Mouse (Mus musculus) embryonic facial prominence, embryonic 13.5 days (tissue): ENCODE measurements around the gene Zfp771. TPM values are rescaled to one million over a fixed set of nuclear protein-coding genes. Genes with fewer than 3 reads are reported as not detected.

Experiments
- ATAC-seq: fragments of 200-750 bp; cut with Nextera tagmentation; 2 replicates; pipeline ENCODE4 v1.8.0; 2017; ENCODE audit warnings: low read depth; ENCODE audit not compliant: insufficient number of reproducible peaks, insufficient read depth, low FRiP score, low TSS enrichment
- H3K27ac ChIP-seq: fragments of 300-500 bp; sonication (generic); 2 replicates; pipeline ENCODE4 v1.5.1; 2015; ENCODE audit warnings: moderate library complexity, mild to moderate bottlenecking, inconsistent platforms
- H3K27me3 ChIP-seq: fragments of 300-500 bp; sonication (generic); 2 replicates; pipeline ENCODE4 v1.6.1; 2015; ENCODE audit warnings: mild to moderate bottlenecking, inconsistent platforms
- H3K36me3 ChIP-seq: fragments of 300-500 bp; sonication (generic); 2 replicates; pipeline ENCODE4 v1.6.1; 2015; ENCODE audit warnings: mild to moderate bottlenecking, inconsistent platforms
- H3K4me1 ChIP-seq: fragments of 300-500 bp; sonication (generic); 2 replicates; pipeline ENCODE4 v1.6.1; 2015; ENCODE audit warnings: inconsistent platforms
- H3K4me2 ChIP-seq: fragments of 300-500 bp; sonication (generic); 2 replicates; pipeline ENCODE4 v1.6.1; 2015; ENCODE audit warnings: moderate library complexity, mild to moderate bottlenecking, inconsistent platforms
- H3K4me3 ChIP-seq: fragments of 300-500 bp; sonication (generic); 2 replicates; pipeline ENCODE4 v1.5.1; 2015; ENCODE audit warnings: mild to moderate bottlenecking, inconsistent platforms
- H3K9ac ChIP-seq: fragments of 300-500 bp; sonication (generic); 2 replicates; pipeline ENCODE4 v1.6.1; 2015; ENCODE audit warnings: mild to moderate bottlenecking, inconsistent platforms
- H3K9me3 ChIP-seq: fragments of 300-500 bp; sonication (generic); 2 replicates; pipeline ENCODE4 v1.6.1; 2016; ENCODE audit warnings: inconsistent platforms
- WGBS: fragments of 180-500 bp; shearing (Covaris S2); methylation state at CpG from one replicate; pipeline ENCODE4 v1.1.7; 2015; ENCODE audit warnings: mixed read lengths; 5-methylcytosine and 5-hydroxymethylcytosine counted together
- polyA plus RNA-seq: library from polyadenylated mRNA; unstranded; fragments of >200 nt; fragmentation: Nextera tagmentation; extraction: Ambion mirVana; gene quantifications from 2 replicates; pipeline ENCODE4 v1.2.1, GENCODE M21; 2015

The Zfp771 gene
- polyA plus RNA-seq, 1 experiment from 2014 or later, result 78.2 TPM

DNA sequence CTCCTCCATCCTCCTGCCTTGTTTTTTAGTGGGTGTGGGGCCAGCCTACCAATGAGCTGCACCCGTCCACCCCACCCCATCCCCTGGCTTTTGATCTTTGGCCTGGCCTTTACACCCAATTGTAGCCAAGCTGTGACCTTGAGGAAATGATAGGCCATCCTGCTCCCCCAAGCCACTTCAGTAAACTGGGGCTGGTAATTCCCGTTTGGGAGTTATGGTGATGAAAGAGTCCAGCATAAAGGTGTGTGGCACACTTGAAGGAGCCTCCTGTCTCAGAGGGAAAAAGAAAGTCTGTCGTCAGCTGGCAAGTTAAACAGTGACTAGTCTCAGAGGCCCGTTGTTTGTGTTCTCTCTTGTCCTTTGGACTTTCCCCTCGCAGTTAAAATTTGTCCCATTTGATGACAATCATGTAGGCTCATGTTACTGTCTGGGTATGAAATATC lies 32.5 kb downstream of the Zfp771 start:
- Histone ChIP-seq H3K27me3 (no peaks in the 10 kb centered on the region), H3K4me1 (peaks cover 14% of the 10 kb centered on the region), H3K9me3 (no peaks in the 10 kb centered on the region), H3K4me3 (no peak overlapping the region), H3K9ac (no peak overlapping the region), H3K4me2 (no peak overlapping the region), H3K36me3 (peaks cover 9% of the 10 kb centered on the region), H3K27ac (no peak overlapping the region)
- 59% methylated on average over 5 of the region's 5 CpGs for WGBS
- ATAC-seq, result no peak

DNA sequence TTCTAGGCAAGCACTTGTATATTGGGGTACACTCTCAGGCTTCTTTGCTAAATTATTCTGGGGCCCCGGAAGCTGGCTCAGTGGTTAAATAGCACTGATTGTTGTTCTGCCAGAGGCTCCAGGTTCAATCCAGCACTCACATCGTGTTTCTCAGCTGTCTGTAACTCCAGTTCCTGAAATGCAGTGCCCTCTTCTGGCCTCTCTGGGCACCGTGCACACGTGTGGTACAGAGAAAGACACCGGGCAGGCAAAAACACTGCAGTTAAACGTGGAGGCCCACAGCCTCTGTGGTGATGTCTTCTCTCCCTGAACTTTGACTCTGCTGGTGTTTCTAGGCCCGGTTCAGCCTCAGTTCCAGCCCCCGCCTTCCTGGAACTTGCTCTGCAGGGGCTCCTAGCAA lies 34.2 kb downstream of the Zfp771 start:
- no peaks in the 10 kb centered on the region for H3K27me3 ChIP-seq
- no peak overlapping the region for H3K27ac ChIP-seq
- H3K9me3 ChIP-seq, result no peaks in the 10 kb centered on the region
- no peak overlapping the region for H3K4me3 ChIP-seq
- no peak for ATAC-seq
- H3K36me3 ChIP-seq, result no peaks in the 10 kb centered on the region
- H3K9ac ChIP-seq, result no peak overlapping the region
- H3K4me2 ChIP-seq, result no peak overlapping the region
- 24% methylated on average over 8 of the region's 8 CpGs for WGBS
- 0 out of 2 replicates have a peak, but pooled peaks cover 3% of the 10 kb centered on the region for H3K4me1 ChIP-seq

DNA sequence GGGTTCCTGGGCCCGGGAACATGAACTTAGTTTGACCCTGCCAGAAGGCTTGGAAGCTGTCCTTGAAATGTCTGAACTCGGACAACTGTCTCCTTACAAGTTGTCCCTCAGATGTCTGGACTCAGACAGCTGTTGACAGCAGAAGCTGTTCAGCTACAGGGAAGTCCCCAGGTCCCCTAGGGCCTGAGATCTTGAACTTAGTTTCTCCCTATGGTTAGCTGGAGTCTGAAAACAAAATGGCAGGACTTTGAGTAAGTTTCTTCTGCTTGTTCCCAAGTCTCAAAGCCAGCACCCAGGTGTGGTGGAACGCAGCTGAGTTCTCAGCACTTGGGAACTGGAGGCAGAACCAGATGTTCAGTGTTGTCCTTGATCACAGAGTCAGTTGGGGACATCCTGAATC lies 36.0 kb downstream of the Zfp771 start:
- 71% methylated on average over 3 of the region's 3 CpGs for WGBS

DNA sequence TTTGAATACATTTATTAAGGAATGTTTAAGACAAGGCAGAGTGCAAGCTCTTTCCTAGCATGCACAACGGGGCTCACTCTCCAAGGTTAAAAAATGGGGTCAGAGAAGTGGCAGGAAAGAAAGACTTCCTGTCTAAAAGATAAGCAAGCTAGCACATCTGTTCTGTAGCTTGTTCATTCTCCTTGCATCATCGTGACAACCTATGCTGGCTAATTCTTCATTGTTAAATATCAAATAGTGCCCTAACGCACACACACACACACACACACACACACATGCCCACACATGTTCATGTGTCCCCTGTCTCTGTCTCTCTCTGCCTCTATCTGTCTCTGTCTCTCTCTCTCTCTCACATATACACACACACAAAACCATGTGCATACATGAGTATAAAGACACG lies 37.0 kb downstream of the Zfp771 start:
- no peaks in the 10 kb centered on the region for H3K9me3 ChIP-seq
- no peaks in the 10 kb centered on the region for H3K27me3 ChIP-seq
- H3K9ac ChIP-seq, result no peak overlapping the region
- H3K4me1 ChIP-seq, result no peaks in the 10 kb centered on the region
- no peaks in the 10 kb centered on the region for H3K36me3 ChIP-seq
- no peak overlapping the region for H3K27ac ChIP-seq
- WGBS, result 71% methylated on average over 4 of the region's 4 CpGs
- no peak for ATAC-seq
- no peak overlapping the region for H3K4me3 ChIP-seq
- H3K4me2 ChIP-seq, result no peak overlapping the region

More for the DNA sequence above, 36.0 kb downstream of the Zfp771 start:
- no peaks in the 10 kb centered on the region for H3K4me1 ChIP-seq
- no peaks in the 10 kb centered on the region for H3K9me3 ChIP-seq
- H3K9ac ChIP-seq, result no peak overlapping the region
- no peaks in the 10 kb centered on the region for H3K36me3 ChIP-seq
- no peaks in the 10 kb centered on the region for H3K27me3 ChIP-seq
- no peak overlapping the region for H3K4me3 ChIP-seq
- no peak overlapping the region for H3K27ac ChIP-seq
- no peak overlapping the region for H3K4me2 ChIP-seq
- ATAC-seq, result no peak

DNA sequence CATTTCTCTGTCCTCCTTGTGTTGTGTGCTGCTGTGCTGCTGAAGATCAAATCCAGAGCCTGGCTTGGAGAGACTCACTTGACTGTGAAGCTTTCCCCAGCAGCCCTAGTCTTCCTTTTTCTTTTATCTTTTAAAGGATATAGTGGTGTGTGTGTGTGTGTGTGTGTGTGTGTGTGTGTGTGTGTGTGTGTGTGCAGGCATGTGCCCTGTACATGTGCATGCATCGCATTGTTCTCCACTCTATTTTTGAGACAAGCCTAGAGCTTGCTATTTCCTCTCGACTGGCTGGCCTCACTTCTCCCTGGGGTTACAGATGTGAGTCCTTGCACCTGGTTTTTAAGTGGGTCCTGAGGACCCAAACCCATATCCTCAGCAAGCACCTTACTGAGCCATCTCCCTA lies 38.1 kb downstream of the Zfp771 start:
- no peaks in the 10 kb centered on the region for H3K27me3 ChIP-seq
- H3K9ac ChIP-seq, result no peak overlapping the region
- no peaks in the 10 kb centered on the region for H3K4me1 ChIP-seq
- H3K9me3 ChIP-seq, result peaks cover 4% of the 10 kb centered on the region; the same call in 1 of the 2 replicates
- no peak for ATAC-seq
- no peak overlapping the region for H3K4me2 ChIP-seq
- no peaks in the 10 kb centered on the region for H3K36me3 ChIP-seq
- H3K27ac ChIP-seq, result no peak overlapping the region
- WGBS, result 72% methylated on average over 2 of the region's 2 CpGs
- no peak overlapping the region for H3K4me3 ChIP-seq

DNA sequence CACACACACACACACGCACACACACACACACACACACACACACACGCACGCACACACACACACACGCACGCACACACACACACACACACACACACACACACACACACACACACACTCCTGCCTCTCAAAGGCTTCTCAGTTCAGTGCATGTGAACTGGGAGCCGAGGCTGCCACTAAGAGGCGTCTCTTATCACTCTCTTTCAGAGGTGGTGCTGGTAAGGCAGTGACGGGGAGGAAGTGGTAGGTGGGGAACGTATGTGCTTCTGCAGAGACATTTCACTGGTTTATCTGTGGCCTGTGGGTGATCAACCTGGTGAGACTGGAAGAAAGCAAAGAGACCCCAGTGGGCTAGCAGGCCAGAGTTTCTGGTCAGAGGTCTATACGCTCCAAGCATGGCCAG lies 41.1 kb downstream of the Zfp771 start:
- no peak overlapping the region for H3K4me3 ChIP-seq
- no peak overlapping the region for H3K27ac ChIP-seq
- 68% methylated on average over 10 of the region's 10 CpGs for WGBS
- no peaks in the 10 kb centered on the region for H3K27me3 ChIP-seq
- H3K9me3 ChIP-seq, result peaks cover 13% of the 10 kb centered on the region
- H3K9ac ChIP-seq, result no peak overlapping the region
- H3K4me2 ChIP-seq, result no peak overlapping the region
- peaks cover 2% of the 10 kb centered on the region; the same call in 1 of the 2 replicates for H3K4me1 ChIP-seq
- no peak for ATAC-seq
- no peaks in the 10 kb centered on the region for H3K36me3 ChIP-seq

DNA sequence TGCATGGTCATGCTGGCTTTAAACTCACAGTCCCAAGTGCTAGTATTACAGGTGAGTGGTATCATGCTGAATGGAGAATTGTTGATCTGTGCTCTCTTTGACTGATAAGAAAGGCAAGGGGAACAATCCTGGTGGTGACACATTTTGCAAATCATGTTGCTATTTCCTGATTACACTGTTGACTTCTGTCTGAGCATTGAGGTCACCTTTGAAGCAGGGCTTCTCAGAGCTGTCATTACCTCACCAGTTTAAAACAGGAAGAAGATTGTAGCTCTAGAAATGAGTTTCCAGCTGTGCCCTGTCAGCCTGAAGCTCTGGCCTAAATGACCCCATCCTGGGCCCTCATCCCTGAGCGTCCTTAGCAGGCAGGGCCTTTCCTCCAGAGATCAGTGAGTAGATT lies 43.9 kb downstream of the Zfp771 start:
- Histone ChIP-seq H3K27me3 (no peaks in the 10 kb centered on the region), H3K4me1 (peaks cover 2% of the 10 kb centered on the region; the same call in 1 of the 2 replicates), H3K4me2 (no peak overlapping the region), H3K9me3 (peaks cover 13% of the 10 kb centered on the region), H3K4me3 (no peak overlapping the region), H3K9ac (no peak overlapping the region), H3K36me3 (no peaks in the 10 kb centered on the region), H3K27ac (no peak overlapping the region)
- ATAC-seq, result no peak
- 77% methylated on average over 1 of the region's 1 CpGs for WGBS

DNA sequence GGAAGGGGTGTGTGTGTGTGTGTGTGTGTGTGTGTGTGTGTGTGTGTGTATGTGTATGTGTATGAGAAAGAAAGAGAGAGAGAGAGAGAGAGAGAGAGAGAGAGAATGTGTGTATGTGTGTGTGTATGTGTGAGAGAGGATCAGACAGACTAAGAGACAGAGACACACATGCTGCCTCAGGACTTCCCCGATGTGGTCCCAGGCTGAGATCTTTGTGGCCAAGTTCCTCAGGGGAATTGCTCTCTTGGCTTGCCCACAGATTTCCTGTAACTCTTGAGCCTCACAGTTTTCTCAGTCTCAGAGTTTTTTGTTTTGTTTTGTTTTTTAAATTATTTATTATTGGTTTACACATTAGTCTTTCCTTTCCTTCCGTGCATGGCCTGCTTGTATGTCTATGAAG lies 45.2 kb downstream of the Zfp771 start:
- Histone ChIP-seq H3K9ac (no peak overlapping the region), H3K4me2 (no peak overlapping the region), H3K4me3 (no peak overlapping the region), H3K27ac (no peak overlapping the region), H3K36me3 (no peaks in the 10 kb centered on the region), H3K4me1 (peaks cover 2% of the 10 kb centered on the region; the same call in 1 of the 2 replicates), H3K27me3 (no peaks in the 10 kb centered on the region), H3K9me3 (peaks cover 13% of the 10 kb centered on the region)
- 72% methylated on average over 2 of the region's 2 CpGs for WGBS
- no peak for ATAC-seq

DNA sequence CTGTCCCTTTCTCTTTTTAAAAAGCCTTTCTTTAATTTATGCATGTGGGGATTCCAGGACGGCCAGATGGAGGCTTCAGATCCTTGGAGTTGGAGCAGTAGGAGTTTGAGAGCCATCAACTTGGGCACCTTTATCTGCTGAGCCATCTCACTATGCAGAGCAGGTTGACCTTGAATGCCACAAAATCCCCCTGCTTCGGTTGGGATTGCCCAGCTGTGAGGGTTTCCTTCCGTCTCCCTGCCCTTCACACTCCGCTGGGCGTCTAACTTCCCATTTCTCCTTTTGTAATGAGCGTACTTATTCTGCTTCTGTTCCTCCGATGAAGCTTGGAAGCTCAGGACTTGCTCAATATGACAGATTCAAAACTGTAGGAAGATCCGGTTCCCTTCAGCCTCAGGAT lies 46.1 kb downstream of the Zfp771 start:
- WGBS, result 57% methylated on average over 8 of the region's 8 CpGs
- no peak overlapping the region for H3K4me2 ChIP-seq
- no peaks in the 10 kb centered on the region for H3K36me3 ChIP-seq

DNA sequence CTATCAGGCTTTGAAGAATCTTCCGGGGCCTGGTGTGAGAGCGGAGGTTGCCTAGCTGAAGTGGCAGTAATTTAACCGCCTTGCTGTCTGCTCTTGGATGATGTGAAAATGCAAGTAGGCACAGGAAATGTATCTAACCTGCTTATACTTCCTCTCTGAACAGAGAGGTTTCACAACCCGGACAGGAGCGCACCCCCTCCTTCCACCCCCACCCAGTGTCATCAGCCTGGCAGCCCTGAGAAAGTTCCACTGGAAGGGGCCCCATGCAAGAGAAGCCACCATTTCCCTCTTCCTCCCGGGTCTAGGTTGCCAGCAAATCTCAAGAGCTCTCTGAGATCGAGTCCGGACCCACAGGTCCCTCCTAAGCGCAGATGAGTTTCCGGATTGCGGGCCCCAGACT lies 52.0 kb downstream of the Zfp771 start, which contains the start of gene Itgal:
TSS of gene Itgal (plus strand) at position 163 of the 400 bp plus-strand sequence.
- H3K36me3 ChIP-seq, result no peaks in the 10 kb centered on the region
- no peak within 1 kb of the TSS for H3K4me2 ChIP-seq
- H3K27me3 ChIP-seq, result no peaks in the 10 kb centered on the region
- H3K9ac ChIP-seq, result no peak within 1 kb of the TSS
- ATAC-seq, result no peak
- WGBS, result 86% methylated on average over 11 of the region's 11 CpGs
- H3K4me3 ChIP-seq, result no peak within 1 kb of the TSS
- H3K9me3 ChIP-seq, result no peaks in the 10 kb centered on the region
- H3K27ac ChIP-seq, result no peak within 1 kb of the TSS
- H3K4me1 ChIP-seq, result no peaks in the 10 kb centered on the region

More for the DNA sequence above, 46.1 kb downstream of the Zfp771 start:
- Histone ChIP-seq H3K4me1 (peaks cover 2% of the 10 kb centered on the region; the same call in 1 of the 2 replicates), H3K4me3 (no peak overlapping the region), H3K27ac (no peak overlapping the region), H3K9me3 (peaks cover 13% of the 10 kb centered on the region), H3K27me3 (no peaks in the 10 kb centered on the region), H3K9ac (no peak overlapping the region)
- no peak for ATAC-seq

DNA sequence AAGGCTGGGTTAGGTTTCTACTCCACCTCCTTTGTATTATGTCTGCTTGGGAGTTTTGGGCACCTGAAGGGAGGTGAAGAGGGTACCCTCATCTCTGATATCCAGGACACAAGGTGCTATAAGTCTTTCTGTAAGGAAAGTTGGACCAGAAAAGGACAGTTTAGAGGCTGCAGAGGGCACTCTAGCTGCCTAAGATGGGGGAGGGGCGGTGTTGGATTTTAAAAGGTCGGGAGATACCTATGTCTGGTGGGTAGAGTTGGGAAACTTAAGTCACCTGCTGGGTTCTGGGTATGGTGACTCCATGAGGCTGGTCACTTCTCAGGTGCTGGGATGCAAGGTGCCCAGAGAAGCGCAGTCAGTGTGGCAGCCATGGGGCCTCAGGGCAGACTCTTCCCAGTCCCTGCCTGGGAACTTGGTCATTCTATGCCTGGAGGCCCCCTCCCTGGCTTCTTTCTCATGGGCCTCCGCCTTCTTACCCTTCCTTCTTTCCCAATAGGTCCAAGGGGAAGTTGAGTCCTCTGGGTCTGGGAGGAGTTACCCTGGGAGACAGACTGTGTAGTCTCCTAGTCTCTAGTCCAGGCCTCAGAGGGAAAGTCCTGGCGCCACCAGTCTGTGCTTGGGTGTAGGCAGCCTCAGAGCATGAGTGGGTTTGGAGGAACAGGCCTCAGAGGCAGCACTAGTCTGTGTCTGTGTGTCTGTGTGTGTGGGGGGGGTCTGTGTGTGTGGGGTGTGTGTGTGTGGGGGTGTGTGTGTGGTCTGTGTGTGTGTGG lies 52.9 kb downstream of the Zfp771 start:
- WGBS, result 84% methylated on average over 5 of the region's 5 CpGs
- H3K9ac ChIP-seq, result no peak overlapping the region
- ATAC-seq, result no peak

DNA sequence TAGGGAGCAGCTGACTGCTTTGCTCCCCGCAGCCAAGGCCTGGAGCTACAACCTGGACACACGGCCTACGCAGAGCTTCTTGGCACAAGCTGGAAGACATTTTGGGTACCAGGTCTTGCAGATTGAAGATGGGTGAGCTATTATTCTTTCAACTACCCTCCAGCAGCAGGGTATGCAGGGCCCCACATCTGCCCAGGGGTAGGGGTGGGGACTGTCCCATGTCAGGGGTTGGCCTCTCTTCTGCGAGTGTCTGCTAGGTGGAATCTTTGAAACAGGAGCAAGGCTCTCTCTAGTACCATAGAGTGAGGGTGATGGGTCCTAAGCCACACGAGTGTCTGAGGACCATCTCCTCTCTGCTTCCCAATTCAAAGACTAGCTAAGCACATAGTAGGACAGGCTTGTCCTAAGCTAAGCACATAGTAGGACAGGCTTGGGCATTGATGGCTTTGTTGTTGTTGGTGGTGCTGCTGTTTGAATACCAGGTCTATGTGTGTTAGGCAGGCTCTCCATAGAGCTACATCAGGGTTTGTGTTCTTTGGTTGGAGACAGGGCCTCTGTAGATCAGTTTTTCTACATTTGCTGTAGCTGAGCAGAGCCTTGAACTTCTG lies 53.6 kb downstream of the Zfp771 start:
- H3K27ac ChIP-seq, result no peak overlapping the region
- H3K4me2 ChIP-seq, result no peak overlapping the region
- no peak overlapping the region for H3K9ac ChIP-seq
- H3K4me1 ChIP-seq, result no peaks in the 10 kb centered on the region
- H3K9me3 ChIP-seq, result no peaks in the 10 kb centered on the region
- no peak overlapping the region for H3K4me3 ChIP-seq
- ATAC-seq, result no peak
- H3K27me3 ChIP-seq, result no peaks in the 10 kb centered on the region
- no peaks in the 10 kb centered on the region for H3K36me3 ChIP-seq
- 93% methylated on average over 5 of the region's 5 CpGs for WGBS

More for the DNA sequence above, 52.9 kb downstream of the Zfp771 start:
- Histone ChIP-seq H3K36me3 (no peaks in the 10 kb centered on the region), H3K9me3 (no peaks in the 10 kb centered on the region), H3K27me3 (no peaks in the 10 kb centered on the region), H3K4me1 (no peaks in the 10 kb centered on the region), H3K4me3 (no peak overlapping the region), H3K4me2 (no peak overlapping the region), H3K27ac (no peak overlapping the region)
